ENCODE assay signal across 20 mouse cellular contexts in the genomic region with DNA sequence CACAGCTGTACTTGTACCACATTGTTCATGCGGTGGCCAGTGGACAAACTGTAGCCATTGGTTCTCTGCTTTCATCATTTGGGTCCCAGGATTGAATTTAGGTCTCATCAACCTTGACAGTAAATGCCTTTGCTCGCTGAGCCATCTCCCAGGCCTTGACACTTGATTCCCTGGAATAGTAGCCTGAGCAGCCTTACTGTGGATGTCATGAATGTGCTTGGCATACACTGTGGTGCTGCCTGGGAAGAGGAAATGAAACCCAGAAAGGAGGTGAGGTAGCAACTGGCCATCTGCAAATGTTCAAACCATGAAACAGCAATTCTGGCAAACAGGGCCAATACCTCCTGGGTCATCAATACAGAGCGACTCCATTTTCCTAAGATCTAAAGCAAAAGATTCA. TPM values are rescaled to one million over a fixed set of nuclear protein-coding genes. Genes with fewer than 3 reads are reported as not detected.
A peak's percentile ranks its signal among the peaks of the same experiment; 100 is the strongest.
DNase-seq lines count a peak whose midpoint lies in the region; TF ChIP-seq lines count a peak whose summit lies in the region.
"Had no signal": no experiment of that assay in that cellular context is flagged by ENCODE, and none has a peak within 500 bp of the region (broad histone marks: within the 10 kb centered on the region; RNA-seq: fewer than 3 reads in every experiment).

No protein-coding gene starts in this region.

- TF ChIP-seq CTCF in gastrocnemius, adult 2 months (IDR thresholded peaks at IDR 0.05), result no peak

- intact Hi-C loops in gastrocnemius, adult 2 months (cut with DNase I), result no loop called here

- H3K4me3 ChIP-seq in gastrocnemius, adult 2 months, result no peak overlapping the region
- H3K4me3 ChIP-seq: embryonic facial prominence, embryonic 12.5 days; embryonic facial prominence, embryonic 15.5 days; hindbrain, embryonic 12.5 days; hindbrain, embryonic 15.5 days had no signal

- DNase-seq in adrenal gland, adult 2 months, result peak; percentile 36
- no peak for DNase-seq in adrenal gland, adult 18-20 months (ENCODE audit: low spot score in 2 of 2)
- no peak for DNase-seq in gastrocnemius, adult 2 months
- DNase-seq in gastrocnemius, postnatal 10 days, result no peak
- peak; percentile 43 for DNase-seq in skeletal muscle tissue, adult 2 months (ENCODE audit: low read depth, low spot score)
- DNase-seq in c-Kit-positive CD71-positive TER-119-positive erythroid progenitor cells, embryonic 14.5 days (ENCODE audit: low spot score), result no peak
- DNase-seq: cerebellum, adult 11 months; cerebellum, adult 2 months; cerebellum, adult 9-11 months; cerebellum, postnatal 25 days; forebrain, postnatal 0 days; gastrocnemius, postnatal 36 days; heart, adult 11 months; kidney, adult 2 months had no signal

- peak overlapping the region; percentile 46 for H3K27ac ChIP-seq in gastrocnemius, adult 2 months
- H3K27ac ChIP-seq: embryonic facial prominence, embryonic 12.5 days; embryonic facial prominence, embryonic 15.5 days; hindbrain, embryonic 12.5 days; hindbrain, embryonic 15.5 days had no signal

RNA-seq across cellular contexts. Expression of a gene that starts 34.0 kb away (rescaled TPM):
- 10 to 100 TPM; 30.5 to 40.6 TPM for total RNA-seq in adrenal gland, adult 2 months (2021)
- polyA plus RNA-seq in adrenal gland, adult 2 months (2012; rRNA removed), result 35.8 and 42.9 TPM in 2 replicates
- total RNA-seq in adrenal gland, adult 18-20 months (2021), result 10 to 100 TPM; 31.9 to 45.7 TPM
- 10 to 100 TPM; 66.8 to 71.5 TPM for total RNA-seq in gastrocnemius, adult 2 months (2021)
- total RNA-seq in gastrocnemius, postnatal 10 days (2021), result 100 to 1,000 TPM; 148 to 150 TPM

RNA-seq across cellular contexts. Expression of a gene that starts 59.4 kb away (rescaled TPM):
- total RNA-seq in adrenal gland, adult 2 months (2021), result 1 to 10 TPM; 3.1 to 3.8 TPM
- polyA plus RNA-seq in adrenal gland, adult 2 months (2012; rRNA removed), result 0.41 and 1.0 TPM in 2 replicates
- total RNA-seq in adrenal gland, adult 18-20 months (2021), result 1 to 10 TPM; 2.9 TPM
- total RNA-seq in gastrocnemius, adult 2 months (2021), result under 1 TPM; 0.50 to 0.87 TPM
- total RNA-seq in gastrocnemius, postnatal 10 days (2021), result 1 to 10 TPM in 1 of 2 experiments, under 1 TPM in 1; 0.49 to 1.2 TPM
- total RNA-seq: MEL had no signal
- polyA plus RNA-seq: C2C12 had no signal

Comparison
In these comparisons a context has a peak if more than half of its experiments do, and no peak if none do; other contexts are left out.
1. DNase-seq: peak in adrenal gland, adult 2 months (single experiment) and skeletal muscle tissue, adult 2 months (single experiment); none in adrenal gland, adult 18-20 months (0 of 2), gastrocnemius, adult 2 months (single experiment), gastrocnemius, postnatal 10 days (single experiment) and c-Kit-positive CD71-positive TER-119-positive erythroid progenitor cells, embryonic 14.5 days (single experiment).